Mouse (Mus musculus) spleen, adult 2 months (tissue): ENCODE measurements around the gene Prkd2. TPM values are rescaled to one million over a fixed set of nuclear protein-coding genes. Genes with fewer than 3 reads are reported as not detected.

Experiments
- DNase-seq, 2 experiments: peaks; one replicate each; pipeline versions ENCODE4 v3.0.0 to v3.0.0-alpha.2; 2012 to 2021; ENCODE audit warnings: low spot score in 2 of 2, low read depth in 1 of 2
- H3K27ac ChIP-seq: fragments of 200-500 bp; 2 replicates; pipeline ENCODE4 v1.5.1; 2012; ENCODE audit warnings: low read length, inconsistent platforms; ENCODE audit not compliant: insufficient read depth
- H3K27me3 ChIP-seq: fragments of 200-500 bp; 2 replicates; pipeline ENCODE4 v1.6.1; 2012; ENCODE audit warnings: mild to moderate bottlenecking, moderate library complexity, low read length, inconsistent platforms; ENCODE audit not compliant: control insufficient read depth, insufficient read depth
- H3K36me3 ChIP-seq: fragments of 200-500 bp; 2 replicates; pipeline ENCODE4 v1.6.1; 2012; ENCODE audit warnings: mild to moderate bottlenecking, low read length, inconsistent platforms; ENCODE audit not compliant: control insufficient read depth, insufficient read depth
- H3K4me1 ChIP-seq: fragments of 200-500 bp; 2 replicates; pipeline ENCODE4 v1.6.1; 2011; ENCODE audit warnings: inconsistent platforms; ENCODE audit not compliant: control insufficient read depth, insufficient read depth, insufficient read length
- H3K4me3 ChIP-seq: fragments of 200-500 bp; 2 replicates; pipeline ENCODE4 v1.5.1; 2011; ENCODE audit warnings: mild to moderate bottlenecking, inconsistent platforms; ENCODE audit not compliant: insufficient read depth, insufficient read length; ENCODE audit errors: extremely low read depth
- CTCF ChIP-seq: fragments of 200-500 bp; IDR thresholded peaks from 2 replicates; pipeline ENCODE4 v1.5.1; 2011; ENCODE audit warnings: mild to moderate bottlenecking, inconsistent platforms; ENCODE audit not compliant: insufficient read depth, insufficient read length, insufficient replicate concordance; ENCODE audit errors: extremely low read depth
- POLR2A ChIP-seq: fragments of 200-500 bp; IDR thresholded peaks from 2 replicates; pipeline ENCODE4 v1.6.1; 2011; ENCODE audit warnings: low read depth, low read length, inconsistent platforms
- WGBS: fragments of 180-500 bp; shearing (Covaris S2); methylation state at CpG from one replicate; pipeline ENCODE4 v1.1.7; 2018; 5-methylcytosine and 5-hydroxymethylcytosine counted together
- polyA plus RNA-seq: library from polyadenylated mRNA; depleted of rRNA; stranded (reverse); fragments of >200 nt; gene quantifications from 2 replicates; pipeline ENCODE4 v1.2.3, GENCODE M21; 2012

The Prkd2 gene
- polyA plus RNA-seq, 1 experiment, result 205 TPM

DNA sequence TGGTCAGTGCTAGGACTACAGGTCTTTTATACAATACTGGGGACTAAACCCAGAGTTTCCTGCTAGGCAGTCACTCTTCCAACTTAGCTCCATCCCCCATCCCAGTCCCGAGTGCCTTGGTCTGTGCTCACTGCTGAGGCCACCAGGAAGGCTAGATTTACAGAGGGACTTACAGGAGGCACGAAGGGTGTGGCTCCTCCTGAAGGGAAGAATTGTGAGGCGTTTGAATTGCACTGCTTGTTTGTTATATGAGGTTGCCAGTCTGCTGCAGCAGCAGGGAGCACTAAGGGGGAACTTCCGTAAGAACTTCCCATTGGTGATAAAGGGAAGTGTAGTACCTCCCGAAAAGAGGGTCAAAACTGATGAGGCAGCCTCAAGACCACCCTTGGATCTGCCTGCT lies 37.9 kb downstream of the Prkd2 start:
- WGBS, result 36% methylated on average over 5 of the region's 5 CpGs
- DNase-seq, result no peak
- TF ChIP-seq CTCF (no peak), POLR2A (no peak)
- Histone ChIP-seq H3K27ac (no peak overlapping the region), H3K4me3 (no peak overlapping the region), H3K4me1 (peaks cover 3% of the 10 kb centered on the region), H3K36me3 (no peaks in the 10 kb centered on the region), H3K27me3 (peaks cover 11% of the 10 kb centered on the region)

DNA sequence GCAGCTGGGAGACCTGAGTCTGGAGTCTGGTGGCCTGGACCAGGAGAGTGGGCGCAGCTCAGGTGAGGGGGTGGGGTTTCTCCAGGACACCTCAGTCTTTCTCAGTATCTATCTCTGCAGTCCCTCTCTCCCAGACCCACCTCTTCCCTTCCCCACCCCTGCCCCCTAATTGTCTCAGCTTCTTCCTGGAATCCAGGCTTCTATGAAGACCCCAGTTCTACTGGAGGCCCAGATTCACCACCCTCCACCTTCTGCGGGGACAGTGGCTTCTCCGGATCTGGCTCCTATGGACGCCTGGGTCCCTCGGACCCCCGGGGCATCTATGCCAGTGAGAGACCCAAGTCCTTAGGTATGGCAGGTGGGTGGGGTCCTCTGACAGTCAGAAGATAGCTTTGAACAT lies 40.5 kb downstream of the Prkd2 start:
- peaks cover 17% of the 10 kb centered on the region for H3K27me3 ChIP-seq
- 93% methylated on average over 6 of the region's 6 CpGs for WGBS

DNA sequence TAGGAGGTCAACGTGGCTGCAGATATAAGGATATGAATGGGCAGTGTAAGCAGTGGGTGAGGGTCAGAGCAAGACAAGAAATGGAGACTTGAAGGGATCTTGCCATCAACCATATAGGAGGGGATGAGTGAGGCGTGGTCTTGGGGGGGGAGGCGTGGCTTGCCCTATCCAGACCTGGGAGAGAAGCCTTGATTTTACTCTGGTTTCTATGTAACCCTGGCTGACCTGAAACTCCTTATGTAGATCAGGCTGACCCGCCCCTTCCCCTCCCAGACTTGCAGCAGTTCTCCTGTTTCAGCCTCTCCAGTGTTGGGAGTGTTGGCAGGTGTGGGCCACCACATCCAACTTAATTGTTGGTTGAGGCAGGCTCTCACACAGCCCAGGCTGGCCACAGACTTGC lies 41.6 kb downstream of the Prkd2 start:
- no peak overlapping the region for H3K27ac ChIP-seq
- no peaks in the 10 kb centered on the region; the same call in 1 of the 2 replicates for H3K4me1 ChIP-seq
- no peak for DNase-seq
- no peak overlapping the region for H3K4me3 ChIP-seq
- H3K27me3 ChIP-seq, result peaks cover 17% of the 10 kb centered on the region
- TF ChIP-seq POLR2A, result no peak
- no peak for TF ChIP-seq CTCF
- WGBS, result 69% methylated on average over 4 of the region's 4 CpGs
- H3K36me3 ChIP-seq, result no peaks in the 10 kb centered on the region

More for the DNA sequence above, 40.5 kb downstream of the Prkd2 start:
- Histone ChIP-seq H3K4me1 (no peaks in the 10 kb centered on the region; the same call in 1 of the 2 replicates), H3K36me3 (no peaks in the 10 kb centered on the region), H3K4me3 (no peak overlapping the region), H3K27ac (no peak overlapping the region)
- no peak for TF ChIP-seq POLR2A
- no peak for TF ChIP-seq CTCF
- DNase-seq, result no peak

DNA sequence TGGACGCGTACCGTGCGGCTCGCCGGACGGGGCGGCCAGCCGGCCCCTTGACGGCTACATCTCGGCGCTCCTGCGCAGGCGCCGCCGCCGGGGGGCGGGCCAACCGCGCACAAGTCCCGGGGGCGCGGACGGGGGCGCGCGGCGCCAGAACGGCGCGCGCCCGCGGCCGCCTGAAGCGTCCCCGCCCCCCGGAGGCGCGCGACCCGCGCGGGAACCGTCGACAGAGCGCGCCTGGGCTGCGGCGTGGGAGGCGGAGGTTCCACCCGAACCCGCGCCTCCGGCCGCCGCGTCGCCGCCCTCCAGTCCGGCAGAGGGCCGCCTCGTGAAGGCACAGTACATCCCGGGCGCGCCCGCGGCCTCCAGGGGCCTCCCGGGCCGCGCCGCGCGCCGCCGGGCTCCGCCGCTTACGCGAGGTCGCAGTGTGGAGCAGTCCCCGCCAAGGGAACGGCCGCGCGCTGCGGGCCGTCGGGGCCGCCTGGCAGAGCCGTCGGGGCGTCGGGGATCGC lies 42.6 kb downstream of the Prkd2 start:
- TF ChIP-seq CTCF, result no peak
- TF ChIP-seq POLR2A, result no peak
- Histone ChIP-seq H3K4me3 (no peak overlapping the region), H3K4me1 (no peaks in the 10 kb centered on the region; the same call in 1 of the 2 replicates), H3K27ac (no peak overlapping the region), H3K36me3 (no peaks in the 10 kb centered on the region), H3K27me3 (peaks cover 17% of the 10 kb centered on the region)
- 44% methylated on average over 95 of the region's 95 CpGs for WGBS
- DNase-seq, result no peak

DNA sequence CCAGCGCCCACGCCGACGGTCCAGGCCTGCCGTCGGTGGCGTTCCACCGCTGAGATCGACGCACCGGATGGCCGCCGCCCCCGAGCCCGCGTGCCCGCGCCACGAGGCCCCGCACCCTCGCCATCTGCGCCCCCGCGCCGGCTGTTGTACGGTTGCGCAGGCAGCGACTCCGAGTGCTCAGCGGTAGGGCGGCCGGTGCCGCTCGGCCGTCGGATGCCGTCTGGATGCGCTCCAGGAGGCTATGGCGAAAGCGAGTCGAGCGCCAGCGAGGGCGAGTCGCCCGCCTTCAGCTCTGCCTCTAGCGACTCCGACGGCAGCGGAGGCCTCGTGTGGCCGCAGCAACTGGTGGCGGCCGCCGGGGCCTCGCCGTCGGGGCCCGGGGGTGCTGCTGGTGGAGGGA lies 43.2 kb downstream of the Prkd2 start:
- Histone ChIP-seq H3K27me3 (peaks cover 17% of the 10 kb centered on the region), H3K4me3 (no peak overlapping the region), H3K27ac (no peak overlapping the region), H3K36me3 (no peaks in the 10 kb centered on the region), H3K4me1 (no peaks in the 10 kb centered on the region; the same call in 1 of the 2 replicates)
- TF ChIP-seq CTCF, result no peak
- DNase-seq, result no peak
- 70% methylated on average over 59 of the region's 59 CpGs for WGBS

DNA sequence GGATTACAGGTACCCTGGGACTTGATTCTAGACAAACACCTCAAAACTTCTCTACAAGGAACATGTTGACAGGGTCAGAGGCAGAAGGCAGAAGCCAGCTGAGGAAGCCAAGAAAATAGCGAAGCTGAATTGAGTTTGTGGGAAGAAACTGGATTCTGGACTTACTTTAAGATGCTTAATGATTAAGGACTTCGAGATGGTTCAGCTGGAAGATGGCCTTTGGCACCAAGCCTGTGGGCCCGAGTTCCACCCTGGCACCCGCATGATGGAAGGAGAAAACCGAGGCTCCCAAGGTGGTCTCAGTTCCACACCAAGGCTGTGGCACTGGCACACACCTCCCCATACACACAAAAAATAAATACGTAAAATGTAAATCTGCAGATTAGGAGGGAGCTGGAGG lies 47.8 kb downstream of the Prkd2 start:
- DNase-seq, result no peak
- Histone ChIP-seq H3K4me1 (peaks cover 5% of the 10 kb centered on the region; the same call in 1 of the 2 replicates), H3K27me3 (peaks cover 14% of the 10 kb centered on the region), H3K36me3 (no peaks in the 10 kb centered on the region), H3K4me3 (no peak overlapping the region), H3K27ac (no peak overlapping the region)
- no peak for TF ChIP-seq POLR2A
- no peak for TF ChIP-seq CTCF
- WGBS, result 71% methylated on average over 6 of the region's 6 CpGs

DNA sequence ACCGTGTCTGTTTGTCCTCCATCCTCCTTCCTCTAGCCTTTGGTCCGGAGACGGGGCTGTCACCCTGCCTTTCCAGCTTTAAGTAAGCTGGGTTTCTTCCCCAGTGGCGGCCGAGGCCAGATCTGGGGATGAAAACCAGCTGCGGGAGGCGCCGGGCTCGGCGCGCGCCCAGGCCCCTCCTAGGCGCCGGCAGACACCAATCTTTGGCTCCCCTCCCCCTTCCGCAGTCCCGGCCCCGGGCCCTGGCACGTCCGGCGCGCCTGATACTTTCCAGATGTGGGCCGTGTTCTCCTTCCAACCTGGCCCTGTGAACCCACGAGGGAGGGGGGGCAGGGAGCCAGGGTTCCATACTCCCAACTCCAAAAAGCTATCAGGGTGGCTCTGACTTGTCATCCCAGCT lies 48.2 kb downstream of the Prkd2 start:
- Histone ChIP-seq H3K4me1 (peaks cover 5% of the 10 kb centered on the region; the same call in 1 of the 2 replicates), H3K4me3 (no peak overlapping the region), H3K36me3 (no peaks in the 10 kb centered on the region), H3K27me3 (peaks cover 10% of the 10 kb centered on the region), H3K27ac (no peak overlapping the region)
- WGBS, result 7% methylated on average over 22 of the region's 23 CpGs
- TF ChIP-seq POLR2A (no peak), CTCF (no peak)
- no peak for DNase-seq
